Mouse (Mus musculus): ENCODE results near the gene Btbd9. TPM values are rescaled to one million over a fixed set of nuclear protein-coding genes. Genes with fewer than 3 reads are reported as not detected.
A peak's percentile ranks its signal among the peaks of the same experiment; 100 is the strongest.

The Btbd9 gene
- polyA plus RNA-seq, 1 experiment from 2014 or later: 59.8 TPM

DNA sequence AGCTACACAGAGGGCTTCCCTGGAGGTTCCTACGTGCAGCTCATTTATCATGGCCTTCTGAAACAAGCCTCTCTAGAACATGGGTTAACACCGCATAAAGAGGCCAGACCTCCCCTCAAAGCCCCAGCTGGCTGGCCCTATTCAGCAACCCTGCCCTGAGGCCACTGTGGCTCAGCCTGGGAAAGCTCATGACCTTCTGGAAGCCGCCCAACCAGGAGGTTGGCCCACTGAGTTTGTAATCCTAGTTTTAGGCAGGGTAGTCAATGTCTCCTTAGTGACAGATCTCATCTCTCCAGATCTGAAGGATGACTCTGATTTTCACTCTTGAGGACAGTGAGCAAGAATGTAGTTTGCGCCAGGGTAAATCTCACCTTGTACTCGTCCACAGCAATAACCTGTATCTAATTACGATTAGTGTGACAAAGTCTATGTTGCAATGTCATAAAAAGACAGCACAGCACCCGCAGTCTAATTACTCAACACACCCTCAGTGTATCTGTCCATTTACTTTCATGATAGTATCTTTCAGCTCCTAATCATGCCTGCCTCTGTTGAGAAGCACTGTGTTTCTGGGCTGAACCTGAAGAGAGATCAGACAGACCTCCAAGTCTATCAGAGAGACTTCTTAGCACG lies 320.2 kb downstream of the Btbd9 start:
- Histone ChIP-seq H3K27me3 (ENCODE audit: insufficient read depth, poor library complexity, severe bottlenecking) (no peaks in the 10 kb centered on the region), H3K4me1 (peaks cover 65% of the 10 kb centered on the region), H3K27ac (peak overlapping the region; percentile 64; the same call in 1 of the 2 replicates), H3K36me3 (no peaks in the 10 kb centered on the region), H3K9me3 (no peaks in the 10 kb centered on the region), H3K4me3 (no peak overlapping the region)
- WGBS: 63% methylated on average over 8 of the region's 8 CpGs
- DNase-seq (ENCODE audit: low spot score): no peak

DNA sequence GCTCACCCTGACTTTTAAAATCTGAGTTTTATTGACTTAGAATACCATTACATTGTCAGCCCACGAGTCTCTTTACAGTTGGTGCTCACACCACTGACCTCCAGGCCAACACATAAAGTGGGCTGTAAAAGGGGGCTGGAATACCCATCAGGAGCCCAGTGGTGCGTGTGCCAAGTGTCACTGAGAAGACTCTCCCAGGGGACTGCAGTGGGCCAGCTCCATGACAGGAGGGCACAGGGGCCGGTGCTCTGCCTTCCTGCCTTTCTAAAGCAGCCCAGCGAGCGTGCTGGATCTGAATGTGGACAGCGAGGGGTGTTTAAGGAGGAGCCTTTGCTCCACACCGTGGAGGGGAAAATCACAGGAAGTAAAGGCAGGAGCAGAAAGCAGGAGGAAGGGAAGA lies 322.4 kb downstream of the Btbd9 start:
- Histone ChIP-seq H3K4me1 (peaks cover 66% of the 10 kb centered on the region), H3K27ac (peak overlapping the region; percentile 67), H3K4me3 (no peak overlapping the region), H3K9me3 (no peaks in the 10 kb centered on the region), H3K27me3 (ENCODE audit: insufficient read depth, poor library complexity, severe bottlenecking) (no peaks in the 10 kb centered on the region), H3K36me3 (no peaks in the 10 kb centered on the region)
- DNase-seq (ENCODE audit: low spot score): no peak
- 61% methylated on average over 7 of the region's 7 CpGs for WGBS

DNA sequence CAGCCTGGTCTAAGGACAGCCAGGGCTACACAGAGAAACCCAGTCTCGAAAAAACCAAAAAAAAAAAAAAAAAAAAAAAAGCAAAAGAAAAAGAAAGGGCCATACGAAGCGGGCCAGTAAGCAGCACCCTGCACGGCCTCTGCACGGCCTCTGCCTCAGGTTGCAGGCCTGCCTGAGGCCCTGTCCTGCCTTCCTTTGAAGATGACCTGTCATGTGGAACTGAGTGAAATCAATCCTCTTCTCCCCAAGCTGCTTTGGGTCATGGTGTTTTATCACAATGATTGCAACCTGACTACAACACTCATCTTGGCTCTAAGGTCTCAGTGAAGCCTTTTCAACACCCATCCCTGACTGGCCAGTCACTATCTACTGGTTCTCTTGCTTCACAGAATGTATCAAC lies 323.3 kb downstream of the Btbd9 start:
- H3K4me3 ChIP-seq: no peak overlapping the region
- no peak overlapping the region for H3K27ac ChIP-seq
- H3K4me1 ChIP-seq: peaks cover 58% of the 10 kb centered on the region
- no peak for DNase-seq (ENCODE audit: low spot score)
- WGBS: 84% methylated on average over 5 of the region's 5 CpGs
- no peaks in the 10 kb centered on the region for H3K27me3 ChIP-seq (ENCODE audit: insufficient read depth, poor library complexity, severe bottlenecking)
- no peaks in the 10 kb centered on the region for H3K36me3 ChIP-seq
- H3K9me3 ChIP-seq: no peaks in the 10 kb centered on the region

DNA sequence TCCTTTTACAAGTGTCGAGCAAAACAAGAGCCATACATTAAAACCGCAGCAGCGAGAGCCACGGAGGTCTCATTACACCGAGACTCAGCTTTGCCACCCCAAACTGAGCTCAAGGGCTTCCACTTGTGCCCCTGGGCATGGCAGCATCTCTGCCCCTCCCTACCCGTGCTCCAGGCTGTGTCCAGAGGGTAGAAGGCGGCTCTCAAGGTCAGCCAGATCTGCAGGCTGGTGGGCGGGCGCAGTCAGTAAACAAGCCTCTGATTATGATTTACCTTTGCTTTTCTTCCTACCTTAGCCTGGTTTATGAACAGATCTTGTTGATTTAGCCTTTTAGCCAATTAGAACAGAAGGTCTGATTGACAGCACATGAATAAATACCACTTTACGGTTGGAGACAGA lies 331.0 kb downstream of the Btbd9 start:
- Histone ChIP-seq H3K4me3 (no peak overlapping the region), H3K27ac (peak overlapping the region; percentile 81), H3K4me1 (peaks cover 69% of the 10 kb centered on the region), H3K9me3 (no peaks in the 10 kb centered on the region), H3K36me3 (no peaks in the 10 kb centered on the region), H3K27me3 (ENCODE audit: insufficient read depth, poor library complexity, severe bottlenecking) (no peaks in the 10 kb centered on the region)
- 70% methylated on average over 10 of the region's 10 CpGs for whole genome bisulfite sequencing
- no peak for DNase-seq (ENCODE audit: low spot score)

DNA sequence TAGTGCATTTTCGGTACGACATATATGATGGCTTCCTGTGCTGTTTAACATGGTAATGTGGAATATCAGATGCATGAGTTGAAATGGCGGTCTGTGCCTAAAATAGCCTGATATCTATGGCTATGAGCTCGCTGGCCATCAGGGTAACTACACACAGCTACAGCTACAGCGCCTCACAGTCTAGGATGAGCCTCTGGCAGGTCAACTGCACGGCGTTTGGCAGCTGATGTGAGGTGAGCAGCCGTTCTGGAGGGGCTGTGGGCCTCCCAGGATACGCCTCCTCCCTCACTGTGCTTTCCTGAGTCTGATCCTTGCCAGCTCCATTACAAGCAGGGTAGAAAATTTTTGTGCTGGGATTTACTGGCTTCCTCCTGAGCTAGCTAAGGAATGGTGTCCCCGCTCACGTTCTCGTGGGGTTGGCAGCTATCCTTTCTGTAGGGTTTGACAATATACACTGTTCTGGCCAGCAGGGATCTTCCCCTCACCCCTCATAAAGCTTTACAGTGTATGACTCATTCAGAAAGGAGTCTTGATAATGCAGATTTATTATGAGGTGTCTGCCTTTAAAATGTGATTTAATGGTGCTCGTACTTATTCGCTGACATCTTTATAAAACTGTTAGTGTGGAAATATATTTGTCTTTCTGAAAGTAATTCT lies 331.5 kb downstream of the Btbd9 start:
- Histone ChIP-seq H3K27ac (peak overlapping the region; percentile 81), H3K9me3 (no peaks in the 10 kb centered on the region), H3K4me3 (no peak overlapping the region), H3K4me1 (peaks cover 70% of the 10 kb centered on the region), H3K27me3 (ENCODE audit: insufficient read depth, poor library complexity, severe bottlenecking) (no peaks in the 10 kb centered on the region), H3K36me3 (no peaks in the 10 kb centered on the region)
- WGBS: 56% methylated on average over 14 of the region's 14 CpGs
- DNase-seq (ENCODE audit: low spot score): no peak

DNA sequence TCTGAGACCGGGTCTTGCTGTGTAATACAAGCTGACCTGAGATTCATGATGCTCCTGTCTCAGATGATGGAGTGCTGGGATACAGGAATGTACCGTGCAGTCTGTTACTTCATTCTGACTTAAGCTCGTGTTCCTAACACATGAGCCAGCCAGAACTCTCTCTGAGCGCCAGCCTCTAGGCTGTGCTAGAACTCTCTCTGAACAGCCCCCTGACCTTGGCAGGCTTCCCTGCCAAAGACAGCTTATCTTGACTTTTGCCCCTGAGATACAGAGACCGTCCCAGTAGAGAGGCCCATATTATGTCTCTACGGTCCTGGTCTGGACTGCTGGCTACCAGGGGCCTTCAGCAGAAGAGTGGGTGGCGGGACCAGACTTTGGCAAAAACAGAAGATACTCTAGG lies 332.7 kb downstream of the Btbd9 start:
- WGBS: 37% methylated on average over 7 of the region's 7 CpGs
- no peaks in the 10 kb centered on the region for H3K27me3 ChIP-seq (ENCODE audit: insufficient read depth, poor library complexity, severe bottlenecking)
- H3K4me3 ChIP-seq: no peak overlapping the region
- H3K36me3 ChIP-seq: no peaks in the 10 kb centered on the region
- DNase-seq (ENCODE audit: low spot score): no peak
- peaks cover 75% of the 10 kb centered on the region for H3K4me1 ChIP-seq
- peak overlapping the region; percentile 81 for H3K27ac ChIP-seq
- H3K9me3 ChIP-seq: no peaks in the 10 kb centered on the region

DNA sequence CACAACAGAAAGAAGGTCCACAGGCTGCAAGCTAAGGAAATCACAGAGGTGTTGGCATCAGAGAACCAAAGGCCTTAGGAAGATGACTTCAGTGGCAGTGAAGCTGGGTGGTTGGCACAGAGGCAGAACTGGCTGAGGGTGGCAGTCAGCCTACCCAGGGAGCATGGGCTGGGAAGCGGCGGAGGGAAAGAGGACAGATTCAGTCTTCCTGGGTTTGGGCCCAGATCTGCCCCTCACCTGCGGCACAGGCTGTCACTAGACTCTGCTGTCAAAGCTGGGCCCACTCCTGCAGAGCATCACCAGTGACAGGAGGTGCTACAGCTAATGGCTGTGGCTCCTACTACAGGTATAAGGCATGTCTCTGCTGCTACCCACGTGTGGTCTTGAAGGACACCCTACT lies 333.6 kb downstream of the Btbd9 start:
- no peak for DNase-seq (ENCODE audit: low spot score)
- Histone ChIP-seq H3K27ac (peak overlapping the region; percentile 81; the same call in 1 of the 2 replicates), H3K9me3 (no peaks in the 10 kb centered on the region), H3K27me3 (ENCODE audit: insufficient read depth, poor library complexity, severe bottlenecking) (no peaks in the 10 kb centered on the region), H3K36me3 (no peaks in the 10 kb centered on the region), H3K4me3 (no peak overlapping the region), H3K4me1 (peaks cover 72% of the 10 kb centered on the region)
- WGBS: 88% methylated on average over 4 of the region's 4 CpGs

DNA sequence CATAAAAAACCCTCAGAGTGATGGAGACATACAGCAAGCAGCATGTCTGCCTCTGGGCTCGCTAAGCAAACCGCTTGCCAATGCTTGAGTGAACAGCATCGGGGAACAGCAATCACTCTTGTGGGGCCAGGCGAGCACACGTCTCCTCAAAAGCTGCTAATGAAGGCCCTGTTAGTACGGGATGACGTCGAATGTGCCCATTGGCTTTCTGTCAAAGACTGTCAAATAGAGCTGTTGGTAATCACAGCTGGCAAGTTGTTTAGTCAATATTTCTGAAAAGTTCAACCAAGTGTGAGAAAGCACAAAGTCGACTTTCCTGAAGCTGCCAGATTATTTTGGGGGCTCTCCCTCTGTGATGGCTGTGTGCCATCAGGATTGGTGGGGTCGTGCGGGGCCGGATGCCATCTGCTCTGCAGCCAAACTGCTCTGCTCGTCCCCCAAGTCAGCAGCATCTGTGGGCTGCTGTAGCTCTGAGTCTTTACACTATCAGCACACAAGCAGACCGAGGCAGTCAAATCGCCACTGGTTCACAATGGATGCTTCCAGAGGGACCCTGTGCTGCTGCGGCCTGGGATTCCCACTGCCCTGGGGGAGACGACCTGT lies 334.5 kb downstream of the Btbd9 start:
- peak overlapping the region; percentile 48; the same call in 1 of the 2 replicates for H3K27ac ChIP-seq
- no peak for DNase-seq (ENCODE audit: low spot score)
- no peaks in the 10 kb centered on the region for H3K36me3 ChIP-seq
- H3K27me3 ChIP-seq (ENCODE audit: insufficient read depth, poor library complexity, severe bottlenecking): no peaks in the 10 kb centered on the region
- peaks cover 67% of the 10 kb centered on the region for H3K4me1 ChIP-seq
- no peaks in the 10 kb centered on the region for H3K9me3 ChIP-seq
- WGBS: 84% methylated on average over 17 of the region's 17 CpGs
- H3K4me3 ChIP-seq: no peak overlapping the region

DNA sequence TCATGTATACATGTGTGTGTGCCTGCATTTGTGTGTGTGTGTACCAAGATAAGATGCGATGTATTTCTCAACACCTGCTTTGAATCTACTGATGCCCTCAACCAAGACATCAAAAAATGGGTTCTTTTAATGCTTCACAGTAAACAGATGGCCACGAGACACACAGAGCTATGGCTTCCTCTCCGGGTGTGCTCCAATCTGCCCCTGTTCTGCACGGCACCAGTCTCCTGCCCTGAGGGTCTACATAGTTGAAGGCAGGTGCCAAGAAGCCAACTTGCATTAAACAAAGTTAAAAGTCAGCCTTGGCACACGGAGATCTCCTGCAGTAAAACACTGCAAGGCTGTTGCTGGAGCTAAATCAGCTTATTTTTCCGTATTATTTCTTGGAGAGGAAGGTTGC lies 335.2 kb downstream of the Btbd9 start:
- DNase-seq (ENCODE audit: low spot score): no peak
- Histone ChIP-seq H3K27ac (no peak overlapping the region), H3K4me3 (no peak overlapping the region), H3K4me1 (peaks cover 60% of the 10 kb centered on the region), H3K27me3 (ENCODE audit: insufficient read depth, poor library complexity, severe bottlenecking) (no peaks in the 10 kb centered on the region), H3K9me3 (no peaks in the 10 kb centered on the region), H3K36me3 (no peaks in the 10 kb centered on the region)
- WGBS: 84% methylated on average over 6 of the region's 6 CpGs

DNA sequence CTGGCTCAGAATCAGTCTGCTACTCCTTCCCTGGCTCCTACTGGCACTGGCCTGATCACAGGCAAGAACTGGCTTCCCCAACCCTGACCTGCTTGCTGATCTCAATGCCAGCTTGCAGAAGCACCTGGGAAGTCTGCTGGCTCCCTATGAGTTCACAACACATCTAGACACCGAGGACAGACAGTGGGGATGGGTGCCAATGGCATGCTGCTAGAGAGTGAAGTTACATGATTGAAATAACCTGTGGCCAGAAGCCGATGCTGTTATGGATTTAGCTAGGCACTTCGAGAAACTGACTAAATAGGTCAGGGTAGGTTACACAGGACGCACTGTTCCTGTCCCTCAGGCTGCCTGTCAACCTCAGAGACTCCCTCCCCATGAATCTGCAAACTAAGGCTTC lies 335.6 kb downstream of the Btbd9 start:
- no peak overlapping the region for H3K4me3 ChIP-seq
- DNase-seq (ENCODE audit: low spot score): no peak
- H3K27ac ChIP-seq: peak overlapping the region; percentile 31; the same call in 1 of the 2 replicates
- no peaks in the 10 kb centered on the region for H3K36me3 ChIP-seq
- no peaks in the 10 kb centered on the region for H3K27me3 ChIP-seq (ENCODE audit: insufficient read depth, poor library complexity, severe bottlenecking)
- peaks cover 60% of the 10 kb centered on the region for H3K4me1 ChIP-seq
- WGBS: 81% methylated on average over 4 of the region's 4 CpGs
- H3K9me3 ChIP-seq: no peaks in the 10 kb centered on the region

DNA sequence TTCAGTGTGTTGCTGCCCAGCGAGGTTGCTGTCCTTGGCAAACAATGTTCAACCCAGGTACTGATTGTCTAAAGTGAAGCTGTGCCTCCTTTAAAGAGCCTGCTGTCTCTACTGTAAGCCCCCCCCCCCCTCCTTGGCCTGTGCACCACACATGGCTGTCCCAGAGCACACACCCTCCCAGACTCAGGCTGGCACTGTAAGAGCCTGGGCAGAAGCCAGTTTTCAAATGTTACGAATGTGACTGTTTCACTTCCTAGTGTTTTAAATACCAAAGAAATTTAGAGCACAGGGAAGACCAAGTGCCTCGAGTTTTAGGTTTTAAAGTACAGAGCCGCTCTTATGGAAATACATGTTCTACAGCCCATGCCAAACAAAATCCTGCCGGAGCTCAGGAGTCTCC lies 336.8 kb downstream of the Btbd9 start:
- H3K27ac ChIP-seq: no peak overlapping the region
- 88% methylated on average over 5 of the region's 5 CpGs for WGBS
- H3K27me3 ChIP-seq (ENCODE audit: insufficient read depth, poor library complexity, severe bottlenecking): no peaks in the 10 kb centered on the region
- no peak overlapping the region for H3K4me3 ChIP-seq
- no peaks in the 10 kb centered on the region for H3K9me3 ChIP-seq
- no peak for DNase-seq (ENCODE audit: low spot score)
- H3K4me1 ChIP-seq: peaks cover 56% of the 10 kb centered on the region
- no peaks in the 10 kb centered on the region for H3K36me3 ChIP-seq

DNA sequence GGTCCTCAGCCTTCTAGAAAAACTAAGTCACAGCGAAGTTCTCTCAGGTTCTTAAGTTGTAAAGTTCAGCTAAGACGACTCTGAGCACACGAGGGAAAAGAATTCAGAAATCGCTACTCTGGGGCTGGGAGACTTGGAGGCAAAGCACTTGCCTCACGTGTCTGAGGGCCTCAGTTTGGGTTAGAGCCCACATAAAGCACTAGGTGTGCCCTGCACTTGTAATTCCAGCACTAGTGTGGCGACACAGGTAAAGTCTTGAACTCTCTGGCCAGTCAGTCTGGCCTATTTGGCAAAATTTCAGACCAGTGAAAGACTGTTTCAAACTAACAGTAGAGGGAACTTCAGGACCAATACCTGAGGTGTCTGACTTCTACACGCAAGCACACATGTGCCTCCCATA lies 338.7 kb downstream of the Btbd9 start:
- 84% methylated on average over 7 of the region's 7 CpGs for WGBS
- H3K27ac ChIP-seq: no peak overlapping the region
- no peaks in the 10 kb centered on the region for H3K27me3 ChIP-seq (ENCODE audit: insufficient read depth, poor library complexity, severe bottlenecking)
- no peak overlapping the region for H3K4me3 ChIP-seq
- peaks cover 37% of the 10 kb centered on the region for H3K4me1 ChIP-seq
- no peaks in the 10 kb centered on the region for H3K9me3 ChIP-seq
- H3K36me3 ChIP-seq: no peaks in the 10 kb centered on the region
- DNase-seq (ENCODE audit: low spot score): no peak

DNA sequence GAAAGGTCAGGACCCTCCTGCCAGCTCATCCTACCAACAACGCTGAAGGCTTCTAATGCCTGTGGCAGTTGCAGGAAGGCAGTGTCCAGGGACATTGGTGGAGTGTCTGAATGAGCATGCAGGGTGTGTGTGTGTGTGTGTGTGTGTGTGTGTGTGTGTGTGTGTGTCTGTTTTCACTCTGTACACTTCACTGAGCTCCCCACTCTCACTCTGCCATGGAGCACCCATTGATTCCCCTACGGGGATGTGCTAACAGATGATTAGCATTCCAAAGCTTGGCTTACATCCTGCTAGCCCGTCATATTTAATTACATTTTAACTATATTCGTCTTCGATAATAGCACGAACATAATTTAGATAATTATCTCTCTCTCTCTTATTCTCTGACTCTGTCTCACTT lies 339.7 kb downstream of the Btbd9 start:
- Histone ChIP-seq H3K27ac (no peak overlapping the region; the same call in 1 of the 2 replicates), H3K27me3 (ENCODE audit: insufficient read depth, poor library complexity, severe bottlenecking) (no peaks in the 10 kb centered on the region), H3K36me3 (no peaks in the 10 kb centered on the region), H3K9me3 (no peaks in the 10 kb centered on the region), H3K4me1 (peaks cover 31% of the 10 kb centered on the region), H3K4me3 (no peak overlapping the region)
- DNase-seq (ENCODE audit: low spot score): no peak
- WGBS: 87% methylated on average over 6 of the region's 6 CpGs

Data from heart, embryonic 10.5 days (tissue).